Mouse (Mus musculus): ENCODE data around the gene Jak3.

GRCm38 (mm10) chr8:71725122-71725924 lies 49.2 kb downstream of the Jak3 start, which contains the start of gene Fcho1:
- TF ChIP-seq CTCF (IDR thresholded peaks at IDR 0.05; ENCODE audit: insufficient read depth, low read length) (no peak), POLR2A (IDR thresholded peaks at IDR 0.05; ENCODE audit: borderline replicate concordance, extremely low read depth, low read depth, low read length) (no peak)

Measured in lung, adult 2 months (tissue).